Mouse (Mus musculus): ENCODE measurements at regions not wholly inside any gene's neighbourhood (a gene's known extent, or its start where the extent isn't known, plus 50 kb on each side); places are given as distances from the start of the nearest gene placed in this dataset.

DNA sequence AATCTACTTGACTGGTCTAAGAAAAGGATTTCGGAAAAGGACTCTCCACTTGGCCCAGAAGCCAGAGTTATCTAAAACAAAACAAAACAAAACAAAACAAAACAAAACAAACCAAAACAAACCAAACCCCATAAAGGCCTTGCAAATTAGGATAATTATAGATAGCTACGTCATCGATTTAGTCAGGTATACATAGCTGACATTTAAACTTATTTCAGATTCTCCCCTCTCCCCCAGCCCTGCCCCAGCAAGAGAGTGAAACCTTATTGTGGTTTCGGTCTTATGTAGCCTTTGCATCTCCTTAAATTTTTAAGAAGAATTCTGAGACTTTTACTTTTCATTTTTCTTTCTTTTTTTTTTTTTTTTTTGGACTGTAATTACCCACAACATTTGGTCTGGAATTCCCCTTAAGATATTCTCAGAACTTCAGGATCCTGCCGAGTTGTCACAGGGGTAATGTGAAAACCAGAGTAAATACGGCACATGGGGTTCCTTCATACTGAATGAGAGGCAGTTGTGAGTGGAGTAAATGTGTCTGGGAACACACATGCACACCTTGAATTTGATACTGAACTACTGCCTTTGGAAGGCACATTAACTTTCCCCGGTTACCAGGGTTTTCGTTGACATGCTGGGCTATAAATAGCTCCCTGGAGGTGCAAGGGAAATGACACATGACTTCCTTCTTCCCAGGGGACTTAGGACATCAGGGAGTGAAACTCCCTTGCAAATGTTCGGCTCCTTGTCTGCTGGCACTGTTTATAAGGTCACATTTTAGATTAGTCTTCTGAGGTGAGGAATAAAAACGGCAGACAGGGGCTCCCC, 94.8 kb upstream of the Rap1b start:
- no peak for DNase-seq (ENCODE audit: low spot score)

DNA sequence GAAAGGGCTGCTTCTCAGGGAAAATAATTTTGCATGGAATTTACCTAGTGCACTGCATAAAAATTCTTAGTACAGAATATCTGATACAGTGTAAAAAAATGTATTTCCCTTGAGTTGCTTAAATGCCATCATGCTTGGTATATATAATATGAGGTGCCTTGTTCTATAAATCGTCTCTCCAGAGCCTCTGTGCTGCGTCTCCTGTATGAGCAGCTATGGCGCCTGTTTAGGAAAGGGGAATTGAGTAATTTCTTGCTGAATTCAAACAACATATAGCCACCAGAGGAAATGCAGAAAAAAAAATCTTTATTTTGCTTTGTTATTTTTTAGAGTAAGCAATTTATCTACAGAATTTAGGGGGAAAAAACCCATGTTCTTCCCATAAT, 95.4 kb upstream of the Rap1b start:
- DNase-seq (ENCODE audit: low spot score): no peak

DNA sequence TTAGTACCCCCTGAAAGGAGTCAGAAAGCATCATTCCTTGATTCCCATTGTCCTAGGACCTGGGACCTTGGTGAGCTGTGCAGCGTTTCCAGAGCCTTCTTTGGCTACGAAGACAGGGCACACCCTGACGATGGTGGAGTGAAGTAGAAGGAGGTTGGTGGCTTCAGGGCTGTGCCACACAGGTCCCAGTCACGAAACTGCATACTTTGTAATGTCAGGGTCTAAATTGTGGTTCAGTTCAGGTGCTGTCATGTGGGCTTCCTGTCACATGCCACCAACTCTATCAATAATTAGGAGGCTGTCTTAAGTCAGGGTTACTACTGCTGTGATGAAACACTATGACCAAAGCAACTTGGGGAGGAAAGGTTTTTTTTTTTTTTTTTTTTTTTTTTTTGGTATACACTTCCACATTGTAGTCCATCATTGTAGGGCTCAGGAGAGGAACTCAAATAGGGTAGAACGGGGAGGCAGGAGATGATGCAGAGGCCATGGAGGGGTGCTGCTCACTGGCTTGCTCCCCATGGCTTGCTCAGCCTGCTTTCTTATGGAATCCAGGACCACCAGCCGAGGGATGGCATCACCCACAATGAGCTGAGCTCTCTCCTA, 98.0 kb upstream of the Rap1b start:
- no peak for DNase-seq (ENCODE audit: low spot score)

DNA sequence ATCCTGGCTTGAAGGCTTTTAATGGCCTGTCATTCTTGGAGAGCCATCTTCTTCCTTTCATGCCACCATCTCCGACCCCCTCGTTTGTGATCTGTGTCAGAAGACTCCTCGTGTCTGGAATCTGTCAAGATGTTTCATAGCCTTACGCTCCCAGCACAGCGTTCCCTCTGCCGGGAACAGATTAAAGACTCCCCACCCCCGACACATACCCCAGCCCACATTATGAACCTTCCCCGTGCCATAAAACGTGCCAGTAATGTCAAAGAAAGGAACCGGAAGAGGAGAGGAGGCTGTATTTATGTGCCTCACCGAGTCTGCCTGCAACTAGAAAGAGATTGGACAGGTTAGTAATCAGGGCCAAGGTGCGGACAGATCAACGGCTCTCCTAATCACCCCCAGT, 101.4 kb upstream of the Rap1b start:
- no peak for DNase-seq (ENCODE audit: low spot score)

DNA sequence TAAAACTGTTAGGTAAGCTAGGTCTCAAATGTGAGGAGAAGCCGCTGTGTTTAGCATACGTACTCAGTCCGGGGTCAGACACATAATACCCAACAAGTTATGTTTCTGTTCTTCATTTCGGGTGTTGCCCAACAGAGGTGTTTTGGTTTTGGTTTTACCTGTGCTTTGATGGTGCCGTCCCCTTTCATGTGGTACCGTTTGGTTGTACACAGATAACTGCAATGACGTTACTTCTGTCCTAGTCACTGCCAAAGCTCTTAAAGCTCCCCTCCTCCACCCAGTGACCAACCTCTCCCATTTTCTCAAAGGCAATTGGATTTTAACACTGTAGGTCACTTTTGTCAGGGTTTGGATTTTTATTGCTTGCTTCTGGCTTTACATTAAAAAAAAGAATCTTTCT, 102.1 kb upstream of the Rap1b start:
- no peak for DNase-seq (ENCODE audit: low spot score)

DNA sequence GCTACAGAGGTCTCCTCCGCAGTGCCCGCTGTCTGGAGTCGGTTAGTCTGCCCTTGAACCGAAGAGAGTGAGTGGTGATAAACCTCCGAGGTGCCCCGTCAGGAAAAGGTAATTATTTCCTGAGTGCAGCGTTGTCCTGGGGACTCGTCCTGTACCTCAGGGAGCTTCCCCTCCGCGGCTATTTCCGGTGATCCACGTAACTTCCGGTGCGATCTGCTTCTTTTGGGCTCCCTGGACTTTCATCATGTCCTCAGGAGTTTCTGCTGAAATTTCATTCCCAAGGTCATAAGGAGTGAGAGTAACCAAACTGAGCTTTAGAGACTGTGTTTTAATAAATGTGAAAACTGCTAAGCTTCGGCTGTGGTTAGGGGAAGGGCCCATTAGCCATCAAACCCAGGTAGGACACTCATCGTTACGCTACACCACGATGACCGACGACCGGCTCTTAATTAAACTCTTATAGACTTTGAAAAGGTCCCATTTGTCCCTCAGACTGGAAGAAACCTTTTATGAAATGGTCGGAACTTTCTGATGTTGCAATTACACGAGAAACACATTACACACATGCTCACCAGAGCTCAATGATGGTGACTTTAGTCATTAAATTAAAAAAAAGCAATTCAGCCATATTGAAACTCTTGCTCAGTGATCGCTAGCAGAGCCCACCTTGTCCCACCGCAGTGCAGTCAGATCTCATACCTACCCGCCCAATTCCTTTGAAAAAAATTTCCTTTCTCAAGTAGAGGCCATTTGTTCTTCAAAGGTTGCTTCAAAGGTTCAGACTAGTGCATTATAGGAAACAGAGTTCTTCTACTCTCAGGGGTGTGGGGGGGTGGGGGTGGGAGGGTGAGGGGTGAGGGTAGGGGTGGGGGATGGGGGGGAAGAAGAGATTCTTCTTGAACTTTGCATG, 106.5 kb upstream of the Rap1b start:
- DNase-seq (ENCODE audit: low spot score): peak; percentile 54

DNA sequence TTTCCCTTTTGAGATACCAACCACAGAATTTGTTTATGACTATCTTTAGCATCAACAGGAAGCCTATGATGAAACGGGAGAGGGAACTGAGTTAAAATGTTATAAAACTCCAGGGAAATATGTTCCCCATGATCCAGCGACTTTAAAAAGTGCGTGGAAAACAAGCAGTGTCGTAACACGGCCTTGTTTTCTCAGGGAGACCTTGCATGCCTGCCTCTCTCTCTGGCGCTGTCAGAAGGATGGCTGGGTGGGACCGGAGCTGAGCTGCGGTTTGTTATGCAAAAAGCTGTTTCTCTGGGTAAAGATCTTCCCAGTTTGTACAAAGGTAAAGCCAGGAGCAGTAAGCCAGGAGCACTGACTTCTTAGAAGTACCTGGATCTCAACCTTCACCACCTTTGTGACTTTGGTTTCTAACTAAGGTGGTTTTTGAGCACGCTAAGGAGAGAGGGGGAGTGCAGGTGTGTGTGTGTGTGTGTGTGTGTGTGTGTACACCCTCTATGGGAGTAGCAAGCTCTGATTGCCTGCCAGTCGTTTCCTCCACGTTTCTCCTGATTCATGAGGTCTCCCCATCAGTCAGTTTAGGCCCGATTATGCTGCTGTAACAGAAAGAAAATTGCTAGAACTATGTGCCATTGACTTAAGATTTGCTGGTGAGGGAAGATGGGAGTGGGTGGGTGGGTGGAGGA, 107.3 kb upstream of the Rap1b start:
- no peak for DNase-seq (ENCODE audit: low spot score)

DNA sequence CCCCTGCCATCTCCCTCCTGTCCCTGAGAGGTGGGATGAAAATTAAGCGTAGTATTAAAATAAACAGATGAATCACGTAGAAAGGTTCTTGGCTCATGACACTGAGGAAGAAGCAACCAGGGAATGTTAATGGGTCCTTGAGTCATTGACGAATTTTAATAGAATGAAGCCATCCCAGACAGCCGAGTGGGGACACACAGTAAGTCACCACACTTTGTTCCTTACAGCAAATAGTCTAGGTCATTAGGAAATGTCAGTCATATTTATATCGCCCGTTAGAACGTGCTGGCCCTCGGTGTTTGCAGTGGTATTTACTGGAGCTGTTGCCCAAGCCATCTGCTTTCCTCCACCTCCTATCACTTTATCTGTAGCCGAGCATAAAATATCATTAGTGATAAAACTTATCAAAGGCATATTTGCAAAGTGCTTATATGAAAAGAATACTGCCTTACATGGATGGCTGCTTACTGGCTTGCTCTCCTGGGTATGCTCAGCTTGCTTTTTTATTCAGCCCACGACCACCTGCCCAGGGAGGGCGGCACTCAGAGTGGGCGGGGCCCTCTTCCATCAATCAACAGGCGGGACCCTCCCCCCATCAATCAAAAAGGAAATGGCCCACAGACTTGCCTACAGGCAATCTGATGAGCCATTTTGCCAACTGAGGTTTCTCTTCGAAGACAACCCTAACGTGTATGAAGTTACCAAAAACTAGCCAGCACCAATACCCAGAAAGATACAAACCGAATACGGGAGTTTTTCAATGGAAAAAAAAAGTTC, 110.5 kb upstream of the Rap1b start:
- DNase-seq (ENCODE audit: low spot score): no peak

DNA sequence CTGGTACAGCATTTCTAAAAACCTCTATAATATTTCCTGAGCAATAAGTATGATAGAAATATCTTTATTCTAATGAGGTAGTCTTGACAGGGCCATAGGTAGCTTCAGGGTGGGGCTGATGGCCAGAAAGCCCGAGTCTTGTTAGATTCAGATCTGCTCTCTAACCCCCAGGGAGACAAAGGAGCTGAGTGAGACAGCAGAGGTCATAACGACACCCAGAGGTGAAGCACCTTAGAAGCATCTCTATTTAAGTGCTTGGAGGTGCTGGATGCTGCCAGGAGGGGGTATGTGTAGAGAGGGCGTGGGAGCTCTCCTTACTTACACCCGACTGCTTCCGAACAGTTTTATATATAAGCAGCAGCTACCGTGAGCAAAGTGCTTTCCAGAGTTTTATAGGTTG, 128.9 kb upstream of the Rap1b start:
- no peak for DNase-seq (ENCODE audit: low spot score)

DNA sequence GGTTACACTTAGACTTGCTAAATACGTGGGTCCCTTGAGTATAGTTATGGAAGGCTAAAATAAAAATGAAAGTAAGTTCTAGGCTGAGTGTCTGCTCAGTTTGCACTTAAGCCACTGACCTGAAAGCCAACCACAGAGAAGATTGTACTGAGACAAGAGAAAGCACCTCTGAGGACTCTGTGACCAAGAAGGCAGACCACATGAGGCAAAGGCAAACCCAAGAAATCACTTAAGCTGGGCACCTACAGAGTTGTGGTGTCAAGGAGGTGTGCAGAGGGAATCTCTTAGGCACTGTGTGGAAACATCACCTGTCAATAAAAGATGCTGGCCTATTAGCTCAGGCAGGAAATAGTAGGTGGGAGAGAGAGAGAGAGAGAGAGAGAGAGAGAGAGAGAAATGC, 129.6 kb upstream of the Rap1b start:
- DNase-seq (ENCODE audit: low spot score): no peak

DNA sequence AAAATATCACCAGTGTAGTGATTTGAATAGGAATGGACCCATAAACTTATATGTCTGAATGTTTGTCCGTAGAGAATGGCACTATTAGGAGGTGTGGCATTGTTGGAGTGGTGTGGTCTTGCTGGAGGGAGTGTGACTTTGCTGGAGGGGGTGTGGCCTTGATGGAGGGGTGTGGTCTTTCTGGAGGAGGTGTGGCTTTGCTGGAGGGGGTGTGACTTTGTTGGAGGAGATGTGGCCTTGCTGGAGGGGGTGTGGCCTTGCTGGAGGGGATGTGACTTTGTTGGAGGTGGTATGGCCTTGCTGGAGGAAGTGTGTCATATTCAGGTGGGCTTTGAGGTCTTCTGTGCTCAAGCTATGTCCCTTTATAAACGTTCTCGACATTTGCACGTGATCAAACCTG, 133.3 kb upstream of the Rap1b start:
- DNase-seq (ENCODE audit: low spot score): no peak

DNA sequence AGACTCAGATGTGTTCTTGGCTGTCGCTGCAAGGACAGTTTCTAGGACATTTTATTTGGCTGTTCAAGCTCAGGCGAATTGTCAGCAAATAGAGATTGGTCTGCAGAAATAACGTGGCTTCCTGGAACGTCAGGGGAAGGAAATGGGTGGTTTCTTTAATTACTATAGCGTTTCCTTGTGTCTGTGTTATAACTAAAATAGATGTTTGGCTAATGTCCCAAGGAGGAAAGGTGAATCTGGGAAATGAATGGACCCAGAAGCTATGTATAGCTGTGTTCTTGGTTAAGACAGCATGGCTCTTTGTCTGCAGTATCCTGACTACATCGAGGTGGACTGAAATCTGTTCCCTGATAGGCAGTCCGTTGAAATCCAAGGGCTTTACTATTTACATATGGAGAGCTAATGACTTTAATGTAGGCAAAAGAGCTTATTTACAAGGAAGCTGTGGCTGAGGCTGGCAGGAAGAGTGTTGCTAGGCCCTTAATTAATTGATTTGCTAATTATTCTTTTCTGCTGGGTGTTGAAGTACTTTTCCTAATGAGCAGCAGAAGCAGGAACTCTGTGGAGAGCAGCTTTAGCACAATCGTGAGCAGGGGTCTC, 136.9 kb upstream of the Rap1b start:
- DNase-seq (ENCODE audit: low spot score): no peak

DNA sequence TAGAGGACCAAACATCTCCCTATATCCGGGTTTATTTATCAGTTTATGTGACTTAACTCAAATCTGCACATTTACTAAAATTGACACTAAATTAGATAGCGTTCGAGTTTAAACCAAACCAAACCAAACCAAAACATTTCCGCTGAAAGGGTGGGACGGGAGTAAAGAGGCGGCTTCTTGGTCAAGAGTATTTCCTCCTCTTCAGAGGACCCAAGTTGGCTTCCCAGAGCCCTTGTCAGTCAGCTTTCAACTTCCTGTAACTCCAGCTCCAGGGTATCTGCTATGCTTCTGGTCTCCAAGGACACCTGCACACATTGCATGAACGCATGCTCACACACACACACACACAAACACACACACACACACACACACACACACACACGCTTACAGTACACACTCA, 137.4 kb upstream of the Rap1b start:
- DNase-seq (ENCODE audit: low spot score): no peak

DNA sequence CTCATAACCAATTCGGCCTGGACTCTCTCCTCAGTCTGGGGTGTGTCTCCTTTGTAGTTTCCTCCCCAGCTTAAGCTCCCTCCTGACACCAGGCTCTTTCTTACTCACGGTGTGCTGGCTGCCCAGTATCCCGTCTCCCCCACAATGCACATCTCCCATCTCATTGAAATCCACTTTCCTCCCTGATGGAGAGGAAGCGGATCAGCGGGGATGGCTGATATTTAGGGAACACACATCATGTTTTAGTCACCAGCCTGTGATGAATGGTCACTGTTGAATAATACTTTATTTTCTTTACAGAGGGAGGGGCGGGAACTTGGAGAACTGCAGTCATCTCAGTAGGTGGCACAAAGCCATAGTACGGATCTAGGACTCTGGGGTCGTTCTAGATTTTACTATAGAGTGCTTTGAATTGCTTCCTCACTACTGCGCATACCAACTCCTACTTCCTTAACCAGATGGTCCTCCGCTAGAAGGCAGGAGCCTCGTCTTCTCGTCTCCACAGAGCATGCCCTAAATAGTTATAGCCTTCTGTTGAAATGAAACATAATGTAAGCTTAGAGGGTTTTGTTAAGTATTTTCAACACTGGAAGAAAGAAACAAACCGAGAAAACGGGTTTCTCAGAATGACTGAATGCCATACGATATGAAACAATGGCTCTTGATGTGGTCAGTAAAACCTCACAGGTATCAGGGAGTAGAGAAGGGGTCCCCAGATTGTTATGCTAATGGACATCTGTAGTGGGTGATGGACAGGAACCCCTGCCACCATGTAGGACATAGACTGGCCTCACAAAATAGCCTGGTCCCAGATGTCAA, 139.2 kb upstream of the Rap1b start:
- no peak for DNase-seq (ENCODE audit: low spot score)

DNA sequence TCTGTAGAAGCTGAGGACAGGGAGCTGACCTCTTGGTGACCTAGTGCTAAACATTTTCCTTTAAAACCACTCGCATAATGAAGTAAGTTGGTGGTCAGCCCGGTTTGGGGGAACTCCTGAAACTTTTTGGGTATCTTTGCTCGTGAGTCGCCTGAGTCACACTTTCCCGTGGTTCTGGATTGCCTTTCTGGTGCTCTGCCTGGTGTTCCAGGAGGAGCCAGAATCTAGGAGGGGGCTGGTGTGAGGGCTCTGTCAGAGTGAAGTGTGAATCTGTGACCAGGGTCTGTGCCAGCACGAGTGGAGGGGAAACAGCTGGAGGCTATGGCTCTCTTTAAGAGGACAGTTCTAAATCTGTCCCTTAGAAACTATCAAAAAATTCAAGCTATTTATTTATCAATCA, 141.8 kb upstream of the Rap1b start:
- DNase-seq (ENCODE audit: low spot score): no peak

DNA sequence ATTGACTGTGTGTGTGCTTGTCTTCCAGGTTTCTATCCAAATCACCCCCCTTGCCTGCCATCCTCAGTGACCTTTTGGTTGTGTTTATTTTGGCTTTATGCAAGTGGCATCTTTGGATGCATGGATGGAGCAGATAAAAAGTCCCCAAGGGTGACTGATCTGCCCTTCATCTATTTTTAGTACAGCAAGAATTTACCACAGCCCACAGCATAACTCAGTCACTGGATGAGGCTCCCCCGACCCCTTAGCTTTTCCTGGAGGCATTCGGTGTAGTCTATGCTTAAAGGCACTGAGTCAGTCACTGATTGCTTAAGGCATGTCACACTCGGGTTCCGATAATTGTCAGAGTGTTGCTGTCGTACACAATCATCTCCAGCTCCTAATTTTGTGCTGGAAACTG, 142.2 kb upstream of the Rap1b start:
- no peak for DNase-seq (ENCODE audit: low spot score)

DNA sequence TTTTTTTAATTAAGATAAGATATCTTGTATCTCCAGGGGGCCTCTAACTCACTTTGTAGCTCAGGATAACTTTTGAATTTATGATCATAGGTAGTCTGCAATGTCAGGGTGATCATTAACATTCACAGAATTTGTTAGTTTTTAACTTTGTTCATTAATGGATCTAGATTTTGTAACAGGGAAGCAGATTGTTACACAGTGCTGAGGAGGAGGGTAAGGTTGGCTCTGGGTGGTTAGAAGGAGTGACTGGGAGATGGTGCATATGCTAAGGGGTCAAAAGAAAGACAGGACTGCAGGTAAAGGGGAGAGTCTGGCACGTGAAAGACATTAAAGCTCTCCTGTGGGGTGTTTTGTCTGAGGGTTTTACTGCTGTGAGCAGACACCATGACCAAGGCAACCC, 145.3 kb upstream of the Rap1b start:
- DNase-seq (ENCODE audit: low spot score): no peak

DNA sequence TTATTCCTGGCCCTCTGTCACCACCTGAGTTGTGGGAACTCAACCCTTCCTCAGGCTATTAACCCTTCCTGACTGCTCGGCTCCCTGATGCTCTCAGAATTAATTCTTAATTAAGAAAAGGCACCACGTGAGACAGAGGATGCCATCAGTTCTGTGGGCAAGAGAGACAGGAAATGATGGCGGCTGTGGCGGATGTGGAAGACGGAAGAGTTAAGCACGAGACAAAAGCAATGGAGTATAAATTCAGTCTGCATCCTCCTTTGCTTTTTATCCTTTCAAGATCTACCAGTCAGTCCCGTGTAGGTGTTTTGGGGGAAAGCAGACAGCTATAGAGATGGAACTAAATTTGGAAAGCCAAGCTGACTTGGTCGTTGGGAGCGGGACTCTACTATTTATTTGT, 146.5 kb upstream of the Rap1b start:
- DNase-seq (ENCODE audit: low spot score): no peak

DNA sequence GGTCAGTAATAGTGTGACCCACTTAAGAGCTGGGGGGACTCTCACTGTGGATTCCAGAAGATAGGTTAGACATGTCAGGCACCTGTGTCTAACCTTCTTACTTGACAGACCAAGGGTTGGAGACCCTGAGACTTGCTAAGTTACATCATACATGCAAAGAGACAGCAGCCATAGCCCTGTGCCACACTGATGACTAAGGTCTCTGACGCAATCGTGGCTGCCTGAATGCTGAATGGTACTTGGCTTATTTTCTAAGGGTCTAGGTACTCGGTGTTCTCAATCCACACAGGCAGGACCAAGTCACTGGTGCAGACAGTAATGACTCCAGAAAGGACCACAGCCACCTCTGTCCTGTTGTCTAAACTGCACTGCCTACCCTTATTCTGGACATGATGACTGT, 147.8 kb upstream of the Mdm1 start:
- DNase-seq (ENCODE audit: low spot score): no peak

DNA sequence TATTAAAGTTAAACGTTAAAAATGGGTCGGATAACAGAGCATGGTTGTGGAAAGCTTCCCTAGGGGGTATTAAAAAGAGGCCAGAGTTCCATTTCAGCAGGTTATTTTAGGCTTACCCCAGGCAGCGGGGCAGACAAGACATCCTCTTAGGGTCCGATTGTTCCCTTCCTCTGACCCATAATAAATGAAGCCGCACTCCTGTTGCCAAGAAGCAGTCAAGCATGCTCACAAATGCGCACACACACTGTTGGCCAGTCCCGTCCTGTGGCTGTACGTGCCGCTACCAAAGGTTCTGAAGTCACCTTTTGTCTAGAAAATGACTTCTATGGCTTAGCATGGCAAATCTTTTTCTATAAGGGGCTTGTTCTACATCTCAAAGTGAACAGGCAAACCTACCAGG, 146.8 kb upstream of the Mdm1 start:
- DNase-seq (ENCODE audit: low spot score): no peak
